Mouse (Mus musculus): Measurements from ENCODE around the gene Fau. TPM values are rescaled to one million over a fixed set of nuclear protein-coding genes. Genes with fewer than 3 reads are reported as not detected.
A peak's percentile ranks its signal among the peaks of the same experiment; 100 is the strongest.

The Fau gene
- polyA plus RNA-seq, 1 experiment from 2014 or later = 700 TPM

- Histone ChIP-seq H3K4me3 (peak overlapping the region; percentile 97), H3K4me1 (peaks cover 42% of the 10 kb centered on the region), H3K36me3 (peaks cover 49% of the 10 kb centered on the region), H3K27ac (peak overlapping the region; percentile 99), H3K27me3 (replicated peaks) (no peaks in the 10 kb centered on the region), H3K4me2 (peak overlapping the region; percentile 99), H3K9ac (peak overlapping the region; percentile 94), H3K9me3 (replicated peaks) (no peaks in the 10 kb centered on the region)
- WGBS (ENCODE audit: insufficient replicate concordance) = 1% methylated on average over 44 of the region's 44 CpGs
- ATAC-seq = peak; percentile 11
Observed at GRCm38 (mm10) chr19:6047154-6047898, 10.3 kb upstream of the Fau start.

GRCm38 (mm10) chr19:6047899-6048166, 9.8 kb upstream of the Fau start:
- Histone ChIP-seq H3K36me3 (peaks cover 54% of the 10 kb centered on the region), H3K4me1 (peaks cover 46% of the 10 kb centered on the region), H3K4me2 (peak overlapping the region; percentile 99), H3K27ac (peak overlapping the region; percentile 99), H3K9ac (peak overlapping the region; percentile 94), H3K9me3 (replicated peaks) (no peaks in the 10 kb centered on the region), H3K27me3 (replicated peaks) (no peaks in the 10 kb centered on the region), H3K4me3 (peak overlapping the region; percentile 97)
- 80% methylated on average over 8 of the region's 8 CpGs for WGBS (ENCODE audit: insufficient replicate concordance)
- no peak for ATAC-seq

DNA sequence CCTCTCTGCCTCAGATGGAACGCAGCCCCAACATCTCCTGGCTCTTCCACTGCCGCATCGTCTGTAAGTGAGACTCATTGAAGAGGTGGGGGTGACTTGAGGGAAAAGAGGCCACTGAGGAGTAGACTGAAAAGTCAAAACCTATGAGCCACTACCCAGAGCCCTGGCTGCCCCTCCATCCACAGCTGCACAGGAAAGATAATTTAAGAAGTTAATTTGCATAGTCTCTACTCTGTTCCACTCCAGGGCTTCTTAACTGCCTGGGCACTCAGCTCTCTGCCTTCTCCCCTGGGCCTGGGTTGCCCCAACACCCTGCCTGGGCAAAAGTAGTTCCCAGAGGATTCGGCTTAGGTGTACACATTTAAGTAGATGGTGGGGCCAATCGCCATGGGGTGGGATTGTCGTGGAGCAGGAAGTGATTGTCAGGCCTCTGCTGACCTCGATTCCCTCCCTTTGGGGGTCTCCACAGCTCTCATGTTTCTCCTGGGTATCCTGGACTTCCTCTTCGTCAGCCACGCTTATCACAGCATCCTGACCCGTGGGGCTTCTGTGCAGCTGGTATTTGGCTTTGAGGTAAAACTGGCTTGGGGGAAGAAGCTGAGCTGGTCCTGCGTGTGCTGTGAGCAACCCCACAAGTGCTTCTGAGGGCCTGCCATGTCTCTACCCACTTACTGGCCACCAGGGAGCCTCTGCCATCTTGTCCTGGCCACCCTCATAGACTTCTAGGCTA, 8.8 kb upstream of the Fau start:
- no peak for ATAC-seq
- peaks cover 55% of the 10 kb centered on the region for H3K4me1 ChIP-seq
- H3K27me3 ChIP-seq (replicated peaks) = no peaks in the 10 kb centered on the region
- H3K4me3 ChIP-seq = peak overlapping the region; percentile 97
- H3K36me3 ChIP-seq = peaks cover 64% of the 10 kb centered on the region
- 54% methylated on average over 11 of the region's 11 CpGs for WGBS (ENCODE audit: insufficient replicate concordance)
- peak overlapping the region; percentile 94 for H3K9ac ChIP-seq
- peak overlapping the region; percentile 99 for H3K27ac ChIP-seq
- H3K9me3 ChIP-seq (replicated peaks) = no peaks in the 10 kb centered on the region
- peak overlapping the region; percentile 99 for H3K4me2 ChIP-seq

- Histone ChIP-seq H3K4me3 (no peak overlapping the region), H3K9me3 (replicated peaks) (no peaks in the 10 kb centered on the region), H3K27ac (no peak overlapping the region), H3K4me1 (peaks cover 52% of the 10 kb centered on the region), H3K4me2 (no peak overlapping the region), H3K36me3 (peaks cover 89% of the 10 kb centered on the region), H3K9ac (no peak overlapping the region), H3K27me3 (replicated peaks) (no peaks in the 10 kb centered on the region)
- ATAC-seq = no peak
- WGBS (ENCODE audit: insufficient replicate concordance) = 83% methylated on average over 7 of the region's 7 CpGs
Observed at GRCm38 (mm10) chr19:6052516-6052915, 5.1 kb upstream of the Fau start.

DNA sequence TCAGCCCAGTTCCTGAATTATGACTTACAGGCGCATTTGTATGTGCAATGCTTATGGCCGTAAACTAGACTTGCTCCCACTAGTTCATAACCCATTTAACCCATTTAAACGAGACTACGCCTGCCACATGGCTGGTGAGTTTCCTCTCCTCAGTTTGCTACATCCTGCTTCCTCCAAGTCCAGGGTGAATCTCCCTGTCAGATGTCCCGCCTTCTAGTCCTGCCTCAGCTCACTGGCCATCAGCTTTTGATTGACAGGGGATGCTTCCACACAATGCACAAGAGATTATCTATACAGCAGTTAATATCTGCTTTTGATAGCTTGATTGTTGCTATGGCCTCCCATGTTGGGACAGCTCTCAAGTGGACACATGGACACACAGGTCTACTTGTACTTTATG, 3.3 kb upstream of the Fau start:
- H3K36me3 ChIP-seq = peaks cover 82% of the 10 kb centered on the region
- H3K27me3 ChIP-seq (replicated peaks) = no peaks in the 10 kb centered on the region
- 74% methylated on average over 5 of the region's 5 CpGs for WGBS (ENCODE audit: insufficient replicate concordance)
- ATAC-seq = no peak
- no peaks in the 10 kb centered on the region for H3K9me3 ChIP-seq (replicated peaks)
- no peak overlapping the region for H3K4me3 ChIP-seq
- H3K4me2 ChIP-seq = no peak overlapping the region
- peaks cover 44% of the 10 kb centered on the region for H3K4me1 ChIP-seq
- H3K9ac ChIP-seq = no peak overlapping the region
- H3K27ac ChIP-seq = 0 out of 2 replicates have a peak overlapping the region, but pooled peaks have one; percentile 10

DNA sequence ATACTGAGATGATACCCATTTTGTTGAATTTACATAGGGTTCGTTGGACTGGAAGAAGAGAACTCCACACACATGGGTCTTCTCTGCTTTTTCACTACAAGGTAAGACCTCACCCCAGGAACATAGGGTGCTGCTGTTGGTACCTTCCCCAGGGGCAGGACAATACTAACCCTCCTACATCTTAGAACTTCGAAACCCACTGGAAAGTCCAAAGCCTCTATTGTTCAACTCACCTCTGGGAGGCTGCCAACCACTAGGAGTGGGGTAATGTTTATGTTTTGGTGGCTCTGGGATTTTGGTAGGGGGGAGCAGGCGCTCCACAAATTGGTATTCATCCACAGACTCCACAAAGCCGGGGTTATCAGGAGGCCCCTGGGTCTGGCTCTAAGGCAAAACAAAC, 948 bp upstream of the Fau start:
- H3K9me3 ChIP-seq (replicated peaks) = no peaks in the 10 kb centered on the region

DNA sequence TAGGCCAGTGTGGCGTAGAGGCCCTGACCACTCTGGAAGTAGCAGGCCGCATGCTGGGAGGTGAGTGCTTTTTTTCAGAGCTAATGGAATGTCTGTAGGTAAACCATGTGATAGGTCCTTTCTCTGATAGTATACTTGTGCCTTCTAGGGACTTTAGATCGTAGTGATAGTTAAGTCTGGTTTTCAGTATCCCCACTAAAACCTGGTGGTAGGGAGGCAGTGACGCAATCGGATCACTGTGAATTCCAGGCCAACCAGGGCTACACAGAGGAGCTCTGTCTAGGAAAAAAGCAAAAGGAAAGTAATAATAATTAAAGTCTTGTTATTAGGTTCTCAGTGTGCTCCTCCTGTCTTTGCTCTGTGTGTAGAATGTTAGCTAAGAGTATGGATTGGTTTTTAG, 869 bp downstream of the Fau start:
- H3K27ac ChIP-seq = peak overlapping the region; percentile 86

More for the DNA sequence above, 948 bp upstream of the Fau start:
- WGBS (ENCODE audit: insufficient replicate concordance) = 55% methylated on average over 4 of the region's 4 CpGs
- no peak for ATAC-seq
- Histone ChIP-seq H3K4me1 (peaks cover 54% of the 10 kb centered on the region), H3K27me3 (replicated peaks) (no peaks in the 10 kb centered on the region), H3K4me2 (peak overlapping the region; percentile 86), H3K36me3 (peaks cover 72% of the 10 kb centered on the region), H3K27ac (peak overlapping the region; percentile 86; the same call in 1 of the 2 replicates), H3K9ac (peak overlapping the region; percentile 94), H3K4me3 (peak overlapping the region; percentile 95)

DNA sequence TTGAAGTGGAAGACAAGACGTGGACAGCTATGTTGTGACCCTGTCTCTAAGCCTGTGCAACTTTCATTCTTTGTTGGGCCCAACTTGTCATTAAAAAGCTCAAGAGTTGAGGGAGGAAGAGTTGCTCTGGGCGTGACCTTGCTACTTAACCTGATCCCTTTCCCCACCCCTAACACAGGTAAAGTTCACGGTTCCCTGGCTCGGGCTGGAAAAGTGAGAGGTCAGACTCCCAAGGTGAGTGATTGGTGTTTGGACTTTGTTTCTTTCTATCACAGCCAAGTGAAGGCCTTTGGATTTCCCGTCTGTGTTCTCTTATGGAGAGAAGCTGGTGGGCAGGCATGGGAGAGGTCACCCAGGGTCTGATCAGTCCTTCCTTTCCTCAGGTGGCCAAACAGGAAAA, 1.3 kb downstream of the Fau start:
- Histone ChIP-seq H3K4me1 (peaks cover 61% of the 10 kb centered on the region), H3K27ac (peak overlapping the region; percentile 86), H3K4me3 (peak overlapping the region; percentile 95), H3K4me2 (peak overlapping the region; percentile 86), H3K9ac (peak overlapping the region; percentile 94), H3K36me3 (peaks cover 55% of the 10 kb centered on the region), H3K27me3 (replicated peaks) (no peaks in the 10 kb centered on the region), H3K9me3 (replicated peaks) (no peaks in the 10 kb centered on the region)
- 59% methylated on average over 5 of the region's 5 CpGs for WGBS (ENCODE audit: insufficient replicate concordance)
- no peak for ATAC-seq

More for the DNA sequence above, 869 bp downstream of the Fau start:
- no peak for ATAC-seq
- Histone ChIP-seq H3K4me1 (peaks cover 61% of the 10 kb centered on the region), H3K9me3 (replicated peaks) (no peaks in the 10 kb centered on the region), H3K9ac (peak overlapping the region; percentile 94), H3K4me2 (peak overlapping the region; percentile 86), H3K4me3 (peak overlapping the region; percentile 95), H3K27me3 (replicated peaks) (no peaks in the 10 kb centered on the region), H3K36me3 (peaks cover 57% of the 10 kb centered on the region)
- 13% methylated on average over 5 of the region's 5 CpGs for WGBS (ENCODE audit: insufficient replicate concordance)

DNA sequence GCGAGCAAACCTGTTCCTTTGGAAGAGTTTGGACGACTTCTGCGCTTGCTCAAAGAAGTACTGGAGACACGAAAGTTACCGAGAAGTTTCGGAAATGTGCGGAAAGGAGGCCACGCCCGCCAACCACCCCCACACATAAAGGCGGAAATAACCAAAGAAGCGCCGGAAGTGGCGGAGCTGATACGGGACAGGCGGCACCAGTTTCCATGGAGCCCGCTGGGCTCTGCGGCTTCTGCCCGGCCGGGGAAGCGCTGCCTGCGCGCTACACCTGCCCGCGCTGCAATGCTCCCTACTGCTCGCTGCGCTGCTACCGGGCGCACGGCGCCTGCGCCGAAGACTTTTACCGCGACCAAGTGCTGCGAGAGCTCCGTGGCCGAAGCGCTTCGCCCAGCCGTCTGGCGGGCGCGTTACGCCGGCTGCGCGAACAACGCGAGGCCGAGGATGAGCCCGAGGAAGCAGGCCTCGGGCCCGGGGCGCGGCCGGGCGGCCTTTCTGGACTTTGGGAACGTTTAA, 3.4 kb downstream of the Fau start, which contains the start of gene Znhit2:
Gene Znhit2, plus strand, starts transcription at position 172 of the 513 bp plus-strand sequence.
- Histone ChIP-seq H3K9me3 (replicated peaks) (no peaks in the 10 kb centered on the region), H3K27ac (peak within 1 kb of the TSS; percentile 99), H3K4me2 (peak within 1 kb of the TSS; percentile 100), H3K4me1 (peaks cover 58% of the 10 kb centered on the region), H3K9ac (peak within 1 kb of the TSS; percentile 96), H3K27me3 (replicated peaks) (no peaks in the 10 kb centered on the region), H3K4me3 (peak within 1 kb of the TSS; percentile 92), H3K36me3 (peaks cover 34% of the 10 kb centered on the region)
- under 1% methylated on average over 58 of the region's 58 CpGs for WGBS (ENCODE audit: insufficient replicate concordance)
- ATAC-seq = peak; percentile 74

DNA sequence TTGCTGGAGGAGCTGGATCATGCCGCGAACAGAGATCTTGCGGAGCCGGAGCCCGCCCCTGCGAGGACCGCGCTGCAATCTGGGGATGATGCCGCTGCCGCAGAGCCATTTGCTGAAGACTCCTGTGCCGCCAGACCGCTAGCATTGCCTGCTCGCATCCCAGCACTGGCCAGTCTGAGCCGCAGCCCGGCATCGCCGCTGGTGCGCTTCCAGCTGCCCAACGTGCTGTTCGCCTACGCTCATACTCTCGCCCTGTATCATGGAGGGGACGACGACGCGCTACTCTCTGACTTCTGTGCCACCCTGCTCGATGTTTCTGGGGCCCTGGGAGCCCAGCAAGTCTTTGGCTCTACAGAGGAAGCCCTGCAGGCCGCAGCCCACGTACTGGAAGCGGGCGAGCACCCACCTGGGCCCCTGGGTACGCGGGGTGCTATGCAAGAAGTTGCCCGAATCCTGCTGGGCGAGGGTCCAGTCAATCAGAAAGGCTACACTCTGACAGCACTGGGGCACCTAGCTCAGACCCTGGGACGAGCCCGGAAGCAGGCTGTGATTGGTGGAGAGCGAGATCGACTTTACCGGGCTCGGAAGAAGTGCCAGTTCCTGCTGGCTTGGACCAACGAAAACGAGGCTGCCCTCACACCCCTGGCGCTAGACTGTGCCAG, 4.1 kb downstream of the Fau start:
- H3K4me3 ChIP-seq = peak overlapping the region; percentile 92
- H3K27ac ChIP-seq = peak overlapping the region; percentile 99
- 1% methylated on average over 44 of the region's 44 CpGs for WGBS (ENCODE audit: insufficient replicate concordance)
- H3K9me3 ChIP-seq (replicated peaks) = no peaks in the 10 kb centered on the region
- ATAC-seq = peak; percentile 17
- H3K4me2 ChIP-seq = peak overlapping the region; percentile 100
- H3K9ac ChIP-seq = peak overlapping the region; percentile 96
- no peaks in the 10 kb centered on the region for H3K27me3 ChIP-seq (replicated peaks)
- peaks cover 28% of the 10 kb centered on the region for H3K36me3 ChIP-seq
- H3K4me1 ChIP-seq = peaks cover 58% of the 10 kb centered on the region

- H3K9ac ChIP-seq = peak overlapping the region; percentile 96
- H3K4me2 ChIP-seq = peak overlapping the region; percentile 100
- 50% methylated on average over 5 of the region's 5 CpGs for WGBS (ENCODE audit: insufficient replicate concordance)
- no peaks in the 10 kb centered on the region for H3K9me3 ChIP-seq (replicated peaks)
- H3K36me3 ChIP-seq = peaks cover 28% of the 10 kb centered on the region
- ATAC-seq = no peak
- H3K4me3 ChIP-seq = peak overlapping the region; percentile 92
- peak overlapping the region; percentile 99 for H3K27ac ChIP-seq
- peaks cover 62% of the 10 kb centered on the region for H3K4me1 ChIP-seq
- H3K27me3 ChIP-seq (replicated peaks) = no peaks in the 10 kb centered on the region
Observed at GRCm38 (mm10) chr19:6062418-6062817, 4.8 kb downstream of the Fau start.
